Mouse (Mus musculus): ENCODE data around the gene Cd79b. TPM values are rescaled to one million over a fixed set of nuclear protein-coding genes. Genes with fewer than 3 reads are reported as not detected.

The Cd79b gene
- polyA plus RNA-seq, 1 experiment from 2014 or later = 1.0 TPM

GRCm38 (mm10) chr11:106286987-106287386 is 27.6 kb downstream of the Cd79b start:
- WGBS = 78% methylated on average over 11 of the region's 11 CpGs
- no peak overlapping the region for H3K9ac ChIP-seq (replicated peaks)
- ATAC-seq (ENCODE audit: low FRiP score, low read depth) = no peak

DNA sequence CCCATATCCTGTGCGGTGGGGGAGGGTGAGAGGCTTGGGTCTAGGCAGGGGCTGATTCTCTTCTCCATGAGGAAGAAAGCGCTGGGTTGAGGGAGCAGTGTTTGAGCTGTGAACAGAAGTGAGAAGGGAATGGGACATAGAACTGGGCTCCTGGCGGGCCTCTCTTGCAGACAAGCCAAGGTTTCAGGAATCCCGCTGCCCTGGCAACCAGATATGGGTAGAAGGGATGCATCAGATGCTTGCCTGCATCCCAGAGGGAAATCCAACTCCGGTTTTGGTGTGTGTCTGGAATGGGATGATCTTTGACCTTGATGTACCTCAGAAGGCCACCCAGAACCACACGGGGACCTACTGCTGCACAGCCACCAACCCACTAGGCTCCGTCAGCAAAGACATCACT is 28.4 kb downstream of the Cd79b start:
- WGBS = 87% methylated on average over 7 of the region's 7 CpGs
- no peak overlapping the region for H3K4me2 ChIP-seq (replicated peaks)
- no peak for ATAC-seq (ENCODE audit: low FRiP score, low read depth)
- no peak overlapping the region for H3K9ac ChIP-seq (replicated peaks)
- H3K36me3 ChIP-seq = no peaks in the 10 kb centered on the region
- peaks cover 3% of the 10 kb centered on the region; the same call in 1 of the 2 replicates for H3K4me1 ChIP-seq
- H3K27me3 ChIP-seq = no peaks in the 10 kb centered on the region
- no peak overlapping the region for H3K4me3 ChIP-seq
- no peak overlapping the region for H3K27ac ChIP-seq (replicated peaks)
- no peaks in the 10 kb centered on the region for H3K9me3 ChIP-seq

More at GRCm38 (mm10) chr11:106286987-106287386, 27.6 kb downstream of the Cd79b start:
- H3K36me3 ChIP-seq = no peaks in the 10 kb centered on the region
- H3K4me1 ChIP-seq = peaks cover 3% of the 10 kb centered on the region; the same call in 1 of the 2 replicates
- H3K27me3 ChIP-seq = no peaks in the 10 kb centered on the region
- no peak overlapping the region for H3K4me2 ChIP-seq (replicated peaks)
- no peak overlapping the region for H3K4me3 ChIP-seq
- H3K27ac ChIP-seq (replicated peaks) = no peak overlapping the region
- H3K9me3 ChIP-seq = no peaks in the 10 kb centered on the region

- Histone ChIP-seq H3K36me3 (no peaks in the 10 kb centered on the region), H3K27ac (replicated peaks) (no peak overlapping the region), H3K27me3 (no peaks in the 10 kb centered on the region), H3K9me3 (no peaks in the 10 kb centered on the region), H3K4me3 (no peak overlapping the region), H3K4me1 (peaks cover 3% of the 10 kb centered on the region; the same call in 1 of the 2 replicates), H3K4me2 (replicated peaks) (no peak overlapping the region), H3K9ac (replicated peaks) (no peak overlapping the region)
- 73% methylated on average over 8 of the region's 8 CpGs for WGBS
- ATAC-seq (ENCODE audit: low FRiP score, low read depth) = no peak
Measured at GRCm38 (mm10) chr11:106284126-106284525, 30.4 kb downstream of the Cd79b start.

GRCm38 (mm10) chr11:106283371-106283770 is 31.2 kb downstream of the Cd79b start:
- ATAC-seq (ENCODE audit: low FRiP score, low read depth) = no peak
- 82% methylated on average over 4 of the region's 4 CpGs for WGBS

DNA sequence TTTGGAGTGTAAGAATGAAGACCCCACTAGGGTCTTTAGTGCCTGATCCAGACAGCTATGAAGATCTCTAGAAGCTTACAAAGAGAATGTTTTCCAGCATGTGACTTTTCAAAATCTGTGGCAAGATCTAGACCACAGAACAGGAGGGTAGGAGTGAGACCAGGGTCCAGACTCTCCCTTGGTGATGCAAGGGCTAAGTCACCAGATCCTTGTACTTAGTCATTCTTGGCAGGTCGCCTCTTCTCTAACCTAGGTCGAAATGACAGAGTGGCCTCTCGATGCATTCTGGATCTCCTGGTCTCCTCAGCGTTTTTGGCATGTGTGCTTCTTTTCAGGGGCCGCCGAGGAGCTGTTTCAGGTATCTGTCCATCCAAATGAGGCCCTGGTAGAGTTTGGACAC is 32.1 kb downstream of the Cd79b start:
- Histone ChIP-seq H3K9me3 (no peaks in the 10 kb centered on the region), H3K4me2 (replicated peaks) (no peak overlapping the region), H3K9ac (replicated peaks) (no peak overlapping the region), H3K4me1 (peaks cover 3% of the 10 kb centered on the region; the same call in 1 of the 2 replicates), H3K27ac (replicated peaks) (no peak overlapping the region), H3K36me3 (no peaks in the 10 kb centered on the region), H3K4me3 (no peak overlapping the region), H3K27me3 (peaks cover 7% of the 10 kb centered on the region)
- WGBS = 89% methylated on average over 6 of the region's 6 CpGs
- no peak for ATAC-seq (ENCODE audit: low FRiP score, low read depth)

More at GRCm38 (mm10) chr11:106283371-106283770, 31.2 kb downstream of the Cd79b start:
- no peak overlapping the region for H3K9ac ChIP-seq (replicated peaks)
- H3K27me3 ChIP-seq = peaks cover 4% of the 10 kb centered on the region; the same call in 1 of the 2 replicates
- peaks cover 3% of the 10 kb centered on the region; the same call in 1 of the 2 replicates for H3K4me1 ChIP-seq
- H3K4me2 ChIP-seq (replicated peaks) = no peak overlapping the region
- no peaks in the 10 kb centered on the region for H3K36me3 ChIP-seq
- no peak overlapping the region for H3K27ac ChIP-seq (replicated peaks)
- no peaks in the 10 kb centered on the region for H3K9me3 ChIP-seq
- H3K4me3 ChIP-seq = no peak overlapping the region

GRCm38 (mm10) chr11:106276454-106276853 is 38.1 kb downstream of the Cd79b start, which contains the start of gene Tcam1:
TSS of gene Tcam1 (plus strand) at chr11:106276672.
- ATAC-seq (ENCODE audit: low FRiP score, low read depth) = peak; percentile 31
- Histone ChIP-seq H3K4me3 (peak within 1 kb of the TSS; percentile 10; the same call in 1 of the 2 replicates), H3K4me1 (peaks cover 22% of the 10 kb centered on the region), H3K9me3 (no peaks in the 10 kb centered on the region), H3K27me3 (peaks cover 10% of the 10 kb centered on the region), H3K4me2 (replicated peaks) (peak within 1 kb of the TSS; percentile 41), H3K36me3 (no peaks in the 10 kb centered on the region), H3K27ac (replicated peaks) (no peak within 1 kb of the TSS), H3K9ac (replicated peaks) (no peak within 1 kb of the TSS)
- WGBS = 10% methylated on average over 25 of the region's 25 CpGs

DNA sequence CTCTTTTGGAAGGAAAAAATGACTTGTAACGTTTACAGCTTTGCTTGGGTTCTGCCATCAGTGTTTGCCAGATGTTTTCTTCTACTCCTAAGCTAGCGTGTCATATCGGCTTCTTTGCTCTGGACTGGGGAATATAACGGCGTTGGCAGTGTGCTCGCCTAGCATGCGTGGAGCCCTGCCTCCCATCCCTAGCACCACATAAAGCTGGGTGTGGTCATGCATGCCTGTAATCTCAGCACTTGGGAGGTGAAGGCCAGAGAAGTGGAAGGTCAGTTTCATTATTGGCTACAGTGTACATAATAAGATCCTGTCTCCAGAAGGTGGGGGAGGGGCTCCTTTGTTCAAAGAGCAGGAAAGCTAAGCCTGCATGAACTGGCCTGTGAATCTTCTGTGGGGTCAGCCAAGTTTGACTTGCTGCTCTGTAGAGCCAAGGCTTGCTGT is 39.6 kb downstream of the Cd79b start:
- no peak for ATAC-seq (ENCODE audit: low FRiP score, low read depth)
- no peak overlapping the region for H3K4me3 ChIP-seq
- no peaks in the 10 kb centered on the region for H3K36me3 ChIP-seq
- H3K27ac ChIP-seq (replicated peaks) = no peak overlapping the region
- H3K9me3 ChIP-seq = no peaks in the 10 kb centered on the region
- no peak overlapping the region for H3K4me2 ChIP-seq (replicated peaks)
- 91% methylated on average over 7 of the region's 7 CpGs for WGBS
- H3K9ac ChIP-seq (replicated peaks) = no peak overlapping the region
- peaks cover 33% of the 10 kb centered on the region for H3K4me1 ChIP-seq
- H3K27me3 ChIP-seq = peaks cover 10% of the 10 kb centered on the region

DNA sequence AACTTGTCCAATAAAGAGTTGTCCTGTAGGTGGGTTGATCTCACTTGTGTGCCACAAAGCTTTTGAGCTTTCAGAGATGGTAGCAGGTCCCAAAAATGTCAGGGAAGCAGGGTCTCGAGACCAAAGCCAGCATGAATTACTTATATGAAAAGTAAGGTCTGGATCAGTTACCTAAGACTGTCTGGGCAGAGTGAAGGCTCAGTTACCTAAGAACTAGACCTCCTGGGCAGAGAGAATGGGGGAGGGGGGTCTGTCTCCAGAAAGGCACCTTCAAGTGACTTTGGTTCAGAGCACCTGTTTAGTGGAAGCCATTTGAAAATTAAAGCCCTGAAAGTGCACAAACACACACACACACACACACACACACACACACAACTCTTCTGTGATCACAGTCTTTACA is 40.2 kb downstream of the Cd79b start:
- H3K9me3 ChIP-seq = no peaks in the 10 kb centered on the region
- H3K4me3 ChIP-seq = no peak overlapping the region
- no peak overlapping the region for H3K9ac ChIP-seq (replicated peaks)
- peaks cover 10% of the 10 kb centered on the region for H3K27me3 ChIP-seq
- H3K27ac ChIP-seq (replicated peaks) = no peak overlapping the region
- H3K36me3 ChIP-seq = no peaks in the 10 kb centered on the region
- 82% methylated on average over 1 of the region's 1 CpGs for WGBS
- ATAC-seq (ENCODE audit: low FRiP score, low read depth) = no peak
- H3K4me2 ChIP-seq (replicated peaks) = no peak overlapping the region
- peaks cover 33% of the 10 kb centered on the region for H3K4me1 ChIP-seq

- H3K4me1 ChIP-seq = peaks cover 38% of the 10 kb centered on the region
- H3K9ac ChIP-seq (replicated peaks) = no peak overlapping the region
- no peak overlapping the region for H3K4me3 ChIP-seq
Measured at GRCm38 (mm10) chr11:106273811-106274210, 40.8 kb downstream of the Cd79b start.

GRCm38 (mm10) chr11:106273311-106273684 is 41.3 kb downstream of the Cd79b start:
- Histone ChIP-seq H3K4me3 (peak overlapping the region; percentile 87), H3K27ac (replicated peaks) (peak overlapping the region; percentile 91), H3K27me3 (peaks cover 5% of the 10 kb centered on the region), H3K4me2 (replicated peaks) (peak overlapping the region; percentile 72), H3K9ac (replicated peaks) (peak overlapping the region; percentile 61), H3K4me1 (peaks cover 43% of the 10 kb centered on the region), H3K9me3 (no peaks in the 10 kb centered on the region), H3K36me3 (no peaks in the 10 kb centered on the region)
- WGBS = 20% methylated on average over 16 of the region's 16 CpGs
- peak; percentile 9; the same call in 1 of the 2 replicates for ATAC-seq (ENCODE audit: low FRiP score, low read depth)

More at GRCm38 (mm10) chr11:106273811-106274210, 40.8 kb downstream of the Cd79b start:
- 99% methylated on average over 6 of the region's 6 CpGs for WGBS
- H3K36me3 ChIP-seq = no peaks in the 10 kb centered on the region
- peaks cover 10% of the 10 kb centered on the region for H3K27me3 ChIP-seq
- H3K4me2 ChIP-seq (replicated peaks) = peak overlapping the region; percentile 72; the same call in 1 of the 2 replicates
- H3K9me3 ChIP-seq = no peaks in the 10 kb centered on the region
- no peak overlapping the region for H3K27ac ChIP-seq (replicated peaks)
- no peak for ATAC-seq (ENCODE audit: low FRiP score, low read depth)

- peak within 1 kb of the TSS; percentile 87 for H3K4me3 ChIP-seq
- H3K4me2 ChIP-seq (replicated peaks) = peak within 1 kb of the TSS; percentile 72
- H3K9me3 ChIP-seq = no peaks in the 10 kb centered on the region
- peaks cover 4% of the 10 kb centered on the region; the same call in 1 of the 2 replicates for H3K27me3 ChIP-seq
- WGBS = under 1% methylated on average over 68 of the region's 72 CpGs
- H3K9ac ChIP-seq (replicated peaks) = peak within 1 kb of the TSS; percentile 96
- H3K36me3 ChIP-seq = no peaks in the 10 kb centered on the region
- peak within 1 kb of the TSS; percentile 91 for H3K27ac ChIP-seq (replicated peaks)
- H3K4me1 ChIP-seq = peaks cover 48% of the 10 kb centered on the region
- peak; percentile 92 for ATAC-seq (ENCODE audit: low FRiP score, low read depth)
Measured at GRCm38 (mm10) chr11:106272644-106273310, 41.8 kb downstream of the Cd79b start, which contains the start of gene Smarcd2. TSS of gene Smarcd2 (minus strand) at chr11:106272972.
